Mouse (Mus musculus) C2C12 (cell line): ENCODE data around the gene Sdhaf1.

Source experiments
- CEBPB ChIP-seq: IDR thresholded peaks from one replicate; pipeline ENCODE4 v1.6.1; 2011; ENCODE audit warnings: low read depth, mild to moderate bottlenecking, control low read depth, moderate library complexity
- CTCF ChIP-seq: IDR thresholded peaks from one replicate; pipeline ENCODE4 v1.5.1; 2011; ENCODE audit not compliant: control insufficient read depth, insufficient read depth, insufficient read length
- FOSL1 ChIP-seq: IDR thresholded peaks from one replicate; pipeline ENCODE4 v1.8.0; 2011; ENCODE audit warnings: mild to moderate bottlenecking, low read length; ENCODE audit not compliant: poor library complexity, insufficient read depth, severe bottlenecking
- MAX ChIP-seq: IDR thresholded peaks from one replicate; pipeline ENCODE4 v1.6.1; 2011; ENCODE audit warnings: mild to moderate bottlenecking, control low read depth
- MYOG ChIP-seq: IDR thresholded peaks from one replicate; pipeline ENCODE4 v1.6.1; 2011; ENCODE audit not compliant: control insufficient read depth, insufficient read length; ENCODE audit errors: extremely low read depth
- USF1 ChIP-seq: IDR thresholded peaks from one replicate; pipeline ENCODE4 v1.6.1; 2011; ENCODE audit warnings: low read depth, mild to moderate bottlenecking, control low read depth, moderate library complexity

- TF ChIP-seq MYOG (no peak), CTCF (no peak), MAX (no peak), USF1 (no peak), CEBPB (no peak), FOSL1 (no peak)
Measured at GRCm38 (mm10) chr7:30325364-30325763, 1.7 kb upstream of the Sdhaf1 start.
